8 mouse cellular contexts compared by ENCODE assay signal in the genomic region with DNA sequence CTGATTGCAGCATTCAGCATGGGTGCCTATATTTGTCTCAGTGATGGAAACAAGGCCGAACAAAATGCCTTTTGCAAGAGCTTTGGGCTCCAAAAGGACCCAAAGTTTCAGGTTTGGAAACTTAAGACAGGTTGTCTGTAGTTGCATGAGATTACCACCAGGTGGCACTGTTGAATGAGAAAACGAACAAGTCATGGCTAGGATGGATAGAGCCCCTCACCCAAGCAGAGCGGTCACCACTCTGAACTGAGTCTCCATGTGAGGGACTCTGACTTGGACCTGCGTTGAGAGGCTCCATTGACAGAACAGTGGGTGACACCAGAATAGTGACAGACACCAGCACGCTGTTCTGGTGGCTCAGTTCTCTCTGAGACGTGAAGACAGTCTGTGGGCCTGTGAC. TPM values are rescaled to one million over a fixed set of nuclear protein-coding genes. Genes with fewer than 3 reads are reported as not detected.
A peak's percentile ranks its signal among the peaks of the same experiment; 100 is the strongest.
DNase-seq lines count a peak whose midpoint lies in the region; ATAC-seq lines count a peak whose summit lies in the region.
"Had no signal": no experiment of that assay in that cellular context is flagged by ENCODE, and none has a peak within 500 bp of the region (broad histone marks: within the 10 kb centered on the region; RNA-seq: fewer than 3 reads in every experiment).

No protein-coding gene starts in this region.

- H3K9me3 ChIP-seq in forebrain, embryonic 16.5 days (ENCODE audit: control insufficient read depth, low read length) = no peaks in the 10 kb centered on the region
- H3K9me3 ChIP-seq in kidney, embryonic 16.5 days (ENCODE audit: low read length) = no peaks in the 10 kb centered on the region

- H3K4me3 ChIP-seq in forebrain, embryonic 16.5 days (replicated peaks; ENCODE audit: low read length) = no peak overlapping the region
- H3K4me3 ChIP-seq in kidney, embryonic 16.5 days (ENCODE audit: low read length) = no peak overlapping the region

- H3K27ac ChIP-seq in forebrain, embryonic 16.5 days (ENCODE audit: low read length) = no peak overlapping the region
- H3K27ac ChIP-seq in kidney, embryonic 16.5 days (ENCODE audit: low read length) = no peak overlapping the region

- peak; percentile 29 for DNase-seq in ovary, postnatal 14 days (ENCODE audit: low spot score)
- no peak for DNase-seq in ovary, postnatal 36 days (ENCODE audit: low spot score)
- DNase-seq in brain, adult 2 months (ENCODE audit: low read depth, low spot score) = peak; percentile 55
- DNase-seq in testis, postnatal 10 days (ENCODE audit: low spot score) = peak; percentile 50

- WGBS in forebrain, embryonic 16.5 days = 46% methylated on average over 6 of the region's 6 CpGs
- 30% methylated on average over 6 of the region's 6 CpGs for WGBS in kidney, embryonic 16.5 days

- 0 out of 2 replicates have a peak, but pooled peaks cover 3% of the 10 kb centered on the region for H3K4me1 ChIP-seq in forebrain, embryonic 16.5 days (replicated peaks; ENCODE audit: control insufficient read depth, insufficient read depth, low read length)
- peaks cover 15% of the 10 kb centered on the region for H3K4me1 ChIP-seq in kidney, embryonic 16.5 days (ENCODE audit: insufficient read depth, low read length)

- ATAC-seq in forebrain, embryonic 16.5 days = peak; percentile 33; the same call in 1 of the 2 replicates
- peak; percentile 77; the same call in 1 of the 2 replicates for ATAC-seq in kidney, embryonic 16.5 days (ENCODE audit: low FRiP score, low TSS enrichment)
- peak; percentile 45; the same call in 1 of the 2 replicates for ATAC-seq in megakaryocyte-erythroid progenitor cell, adult 5-6 weeks (replicated peaks; ENCODE audit: low FRiP score, low TSS enrichment, poor library complexity, severe bottlenecking)

- H3K36me3 ChIP-seq in forebrain, embryonic 16.5 days (ENCODE audit: control insufficient read depth, insufficient read depth) = no peaks in the 10 kb centered on the region
- no peaks in the 10 kb centered on the region for H3K36me3 ChIP-seq in kidney, embryonic 16.5 days (ENCODE audit: insufficient read depth, low read length)

- H3K27me3 ChIP-seq in forebrain, embryonic 16.5 days (replicated peaks; ENCODE audit: control insufficient read depth, insufficient read depth, low read length) = no peaks in the 10 kb centered on the region
- no peaks in the 10 kb centered on the region for H3K27me3 ChIP-seq in kidney, embryonic 16.5 days (ENCODE audit: insufficient read depth, low read length)

- no peak overlapping the region for H3K9ac ChIP-seq in forebrain, embryonic 16.5 days (replicated peaks; ENCODE audit: low read depth, low read length)
- no peak overlapping the region for H3K9ac ChIP-seq in kidney, embryonic 16.5 days (replicated peaks; ENCODE audit: low read length)

- no peak overlapping the region for H3K4me2 ChIP-seq in forebrain, embryonic 16.5 days (ENCODE audit: low read length)
- H3K4me2 ChIP-seq in kidney, embryonic 16.5 days (replicated peaks; ENCODE audit: low read depth, low read length) = no peak overlapping the region

RNA-seq across cellular contexts. Expression of gene Krtap5-4, which starts 13.2 kb away (rescaled TPM):
- not detected in 2 replicates for polyA plus RNA-seq in forebrain, embryonic 16.5 days (2015; fragmentation: Nextera tagmentation; extraction: Ambion mirVana)
- not detected in 2 replicates for polyA plus RNA-seq in kidney, embryonic 16.5 days (2015; fragmentation: Nextera tagmentation; extraction: Ambion mirVana)
- total RNA-seq in megakaryocyte-erythroid progenitor cell, adult 5-6 weeks (2014; fragmentation: Nextera tagmentation) = not detected in 2 replicates
- total RNA-seq in megakaryocyte-erythroid progenitor cell, adult 5-6 weeks (2017) = not detected in 2 replicates
- polyA plus RNA-seq: gonadal fat pad, adult 2 months had no signal

RNA-seq across cellular contexts. Expression of gene Krtap5-1, which starts 19.6 kb away (rescaled TPM):
- not detected in 2 replicates for polyA plus RNA-seq in forebrain, embryonic 16.5 days (2015; fragmentation: Nextera tagmentation; extraction: Ambion mirVana)
- not detected in 2 replicates for polyA plus RNA-seq in kidney, embryonic 16.5 days (2015; fragmentation: Nextera tagmentation; extraction: Ambion mirVana)
- total RNA-seq in megakaryocyte-erythroid progenitor cell, adult 5-6 weeks (2014; fragmentation: Nextera tagmentation) = not detected in 2 replicates
- total RNA-seq in megakaryocyte-erythroid progenitor cell, adult 5-6 weeks (2017) = not detected in 2 replicates
- polyA plus RNA-seq: gonadal fat pad, adult 2 months had no signal

RNA-seq across cellular contexts. Expression of gene Gm4559, which starts 42.4 kb away (rescaled TPM):
- polyA plus RNA-seq in forebrain, embryonic 16.5 days (2015; fragmentation: Nextera tagmentation; extraction: Ambion mirVana) = not detected in 2 replicates
- polyA plus RNA-seq in kidney, embryonic 16.5 days (2015; fragmentation: Nextera tagmentation; extraction: Ambion mirVana) = not detected in 2 replicates
- total RNA-seq in megakaryocyte-erythroid progenitor cell, adult 5-6 weeks (2014; fragmentation: Nextera tagmentation) = not detected in 2 replicates
- not detected in 2 replicates for total RNA-seq in megakaryocyte-erythroid progenitor cell, adult 5-6 weeks (2017)
- polyA plus RNA-seq: gonadal fat pad, adult 2 months had no signal

RNA-seq across cellular contexts. Expression of gene Ifitm10, which starts 57.0 kb away (rescaled TPM):
- 2.6 and 3.8 TPM in 2 replicates for polyA plus RNA-seq in forebrain, embryonic 16.5 days (2015; fragmentation: Nextera tagmentation; extraction: Ambion mirVana)
- 1.8 and 2.5 TPM in 2 replicates for polyA plus RNA-seq in kidney, embryonic 16.5 days (2015; fragmentation: Nextera tagmentation; extraction: Ambion mirVana)
- total RNA-seq in megakaryocyte-erythroid progenitor cell, adult 5-6 weeks (2014; fragmentation: Nextera tagmentation) = 2.3 TPM in 1 of 2 replicates, not detected in the other
- not detected in 2 replicates for total RNA-seq in megakaryocyte-erythroid progenitor cell, adult 5-6 weeks (2017)

RNA-seq across cellular contexts. Expression of gene Gm2431, which starts 58.4 kb away (rescaled TPM):
- polyA plus RNA-seq in forebrain, embryonic 16.5 days (2015; fragmentation: Nextera tagmentation; extraction: Ambion mirVana) = not detected in 2 replicates
- not detected in 2 replicates for polyA plus RNA-seq in kidney, embryonic 16.5 days (2015; fragmentation: Nextera tagmentation; extraction: Ambion mirVana)
- not detected in 2 replicates for total RNA-seq in megakaryocyte-erythroid progenitor cell, adult 5-6 weeks (2014; fragmentation: Nextera tagmentation)
- total RNA-seq in megakaryocyte-erythroid progenitor cell, adult 5-6 weeks (2017) = not detected in 2 replicates
- polyA plus RNA-seq: gonadal fat pad, adult 2 months had no signal
